Mouse (Mus musculus): ENCODE measurements around the gene Flywch2. TPM values are rescaled to one million over a fixed set of nuclear protein-coding genes. Genes with fewer than 3 reads are reported as not detected.
A peak's percentile ranks its signal among the peaks of the same experiment; 100 is the strongest.
"Not testable (repeated sequence)": the region's sequence is repeated elsewhere in the genome, so short reads cannot be mapped to it uniquely, and the experiment has no call there.

Flywch2 gene
- total RNA-seq, 2 experiments from 2014 or later, result 14.5 to 15.4 TPM

GRCm38 (mm10) chr17:23797316-23797715 lies 11.4 kb upstream of the Flywch2 start:
- intact Hi-C loops (cut with DNase I), result no loop called here
- no peak for DNase-seq (ENCODE audit: low spot score in 2 of 2)

- intact Hi-C loops (cut with DNase I), result no loop called here
- DNase-seq (ENCODE audit: low spot score in 2 of 2), result no peak
Observed at GRCm38 (mm10) chr17:23795323-23795722, 9.4 kb upstream of the Flywch2 start.

- DNase-seq (ENCODE audit: low spot score in 2 of 2), result peak in 1 of 2 experiments; percentile 31
- intact Hi-C loops (cut with DNase I), result no loop called here
Observed at GRCm38 (mm10) chr17:23791079-23791357, 5.1 kb upstream of the Flywch2 start.

- intact Hi-C loops (cut with DNase I), result no loop called here
- peak; percentile 56 to 58 for DNase-seq (ENCODE audit: low spot score in 2 of 2)
Observed at GRCm38 (mm10) chr17:23790269-23791078, 4.6 kb upstream of the Flywch2 start, which contains the start of gene Srrm2. Srrm2 (plus strand) TSS chr17:23790532.

- intact Hi-C loops (cut with DNase I), result no loop called here
- no peak for DNase-seq (ENCODE audit: low spot score in 2 of 2)
Observed at GRCm38 (mm10) chr17:23789749-23790268, 3.9 kb upstream of the Flywch2 start.

GRCm38 (mm10) chr17:23788973-23789372 lies 3.1 kb upstream of the Flywch2 start:
- intact Hi-C loops (cut with DNase I), result no loop called here
- no peak for DNase-seq (ENCODE audit: low spot score in 2 of 2)

GRCm38 (mm10) chr17:23786510-23786931 lies 640 bp upstream of the Flywch2 start:
- intact Hi-C loops (cut with DNase I), result loop anchor here (2.0 kb wide), 1 partner anchor 16 kb away; no protein-coding TSS in a partner anchor
- peak; percentile 29 to 45 for DNase-seq (ENCODE audit: low spot score in 2 of 2)

GRCm38 (mm10) chr17:23783352-23783751 lies 2.5 kb downstream of the Flywch2 start:
- no peak for DNase-seq (ENCODE audit: low spot score in 2 of 2)
- intact Hi-C loops (cut with DNase I), result no loop called here

- intact Hi-C loops (cut with DNase I), result no loop called here
- no peak for DNase-seq (ENCODE audit: low spot score in 2 of 2)
Observed at GRCm38 (mm10) chr17:23778447-23778846, 7.4 kb downstream of the Flywch2 start.

- intact Hi-C loops (cut with DNase I), result no loop called here
- no peak for DNase-seq (ENCODE audit: low spot score in 2 of 2)
Observed at GRCm38 (mm10) chr17:23777141-23777540, 8.7 kb downstream of the Flywch2 start.

- no peak for DNase-seq (ENCODE audit: low spot score in 2 of 2)
- intact Hi-C loops (cut with DNase I), result no loop called here
Observed at GRCm38 (mm10) chr17:23776216-23776615, 9.7 kb downstream of the Flywch2 start.

- peak; percentile 73 to 87 for DNase-seq (ENCODE audit: low spot score in 2 of 2)
- intact Hi-C loops (cut with DNase I), result loop anchor here (5.0 kb wide), 2 partner anchors 68 to 188 kb away; partner anchors contain the start of genes Prss32 and Prss41
Observed at GRCm38 (mm10) chr17:23774090-23774489, 11.8 kb downstream of the Flywch2 start.

- intact Hi-C loops (cut with DNase I), result loop anchor here (5.0 kb wide), 2 partner anchors 69 to 189 kb away; partner anchors contain the start of genes Prss32 and Prss41
- no peak for DNase-seq (ENCODE audit: low spot score in 2 of 2)
Observed at GRCm38 (mm10) chr17:23773676-23774075, 12.2 kb downstream of the Flywch2 start.

GRCm38 (mm10) chr17:23772219-23772556 lies 13.7 kb downstream of the Flywch2 start:
- intact Hi-C loops (cut with DNase I), result loop anchor here (5.0 kb wide), 2 partner anchors 70 to 190 kb away; partner anchors contain the start of genes Prss32 and Prss41
- not testable (repeated sequence) for DNase-seq (ENCODE audit: low spot score in 2 of 2)

GRCm38 (mm10) chr17:23771284-23772218 lies 14.3 kb downstream of the Flywch2 start, which contains the start of gene Flywch1:
Flywch1 (minus strand) TSS chr17:23771602.
- intact Hi-C loops (cut with DNase I), result loop anchor here (2.0 to 5.0 kb wide), 3 partner anchors 57 to 191 kb away; partner anchors contain the start of genes Elob, Prss32 and Prss41

GRCm38 (mm10) chr17:23770896-23771283 lies 15.0 kb downstream of the Flywch2 start:
- DNase-seq (ENCODE audit: low spot score in 2 of 2), result peak; percentile 30 to 52
- intact Hi-C loops (cut with DNase I), result loop anchor here (2.0 to 5.0 kb wide), 3 partner anchors 58 to 191 kb away; partner anchors contain the start of genes Elob, Prss32 and Prss41

More at GRCm38 (mm10) chr17:23771284-23772218, 14.3 kb downstream of the Flywch2 start, which contains the start of gene Flywch1:
- peak; percentile 99 to 100 for DNase-seq (ENCODE audit: low spot score in 2 of 2)

- intact Hi-C loops (cut with DNase I), result loop anchor here (2.0 to 5.0 kb wide), 3 partner anchors 58 to 192 kb away; partner anchors contain the start of genes Elob, Prss32 and Prss41
- peak in 1 of 2 experiments; percentile 22 for DNase-seq (ENCODE audit: low spot score in 2 of 2)
Observed at GRCm38 (mm10) chr17:23770493-23770892, 15.4 kb downstream of the Flywch2 start.

- no peak for DNase-seq (ENCODE audit: low spot score in 2 of 2)
Observed at GRCm38 (mm10) chr17:23762976-23763375, 22.9 kb downstream of the Flywch2 start.

GRCm38 (mm10) chr17:23761155-23761554 lies 24.7 kb downstream of the Flywch2 start:
- intact Hi-C loops (cut with DNase I), result no loop called here

More at GRCm38 (mm10) chr17:23762976-23763375, 22.9 kb downstream of the Flywch2 start:
- intact Hi-C loops (cut with DNase I), result no loop called here

More at GRCm38 (mm10) chr17:23761155-23761554, 24.7 kb downstream of the Flywch2 start:
- DNase-seq (ENCODE audit: low spot score in 2 of 2), result no peak

All from left cerebral cortex, postnatal 25 days (tissue).